Mouse (Mus musculus): Measurements from ENCODE around the gene Nr1h3. TPM values are rescaled to one million over a fixed set of nuclear protein-coding genes. Genes with fewer than 3 reads are reported as not detected.

The Nr1h3 gene
- polyA plus RNA-seq, 1 experiment from 2014 or later: 1.1 TPM

GRCm38 (mm10) chr2:91152885-91153377 is 49.7 kb downstream of the Nr1h3 start:
- Histone ChIP-seq H3K27me3 (replicated peaks; ENCODE audit: low read depth, poor library complexity, severe bottlenecking) (no peaks in the 10 kb centered on the region), H3K27ac (replicated peaks) (no peak overlapping the region), H3K36me3 (replicated peaks) (peaks cover 53% of the 10 kb centered on the region), H3K4me1 (no peaks in the 10 kb centered on the region), H3K4me3 (no peak overlapping the region), H3K9me3 (no peaks in the 10 kb centered on the region)
- DNase-seq (ENCODE audit: low spot score): no peak
- 90% methylated on average over 3 of the region's 3 CpGs for WGBS

GRCm38 (mm10) chr2:91151331-91151730 is 51.3 kb downstream of the Nr1h3 start:
- H3K36me3 ChIP-seq (replicated peaks): peaks cover 43% of the 10 kb centered on the region
- H3K9me3 ChIP-seq: no peaks in the 10 kb centered on the region
- DNase-seq (ENCODE audit: low spot score): no peak
- no peaks in the 10 kb centered on the region for H3K4me1 ChIP-seq
- 70% methylated on average over 1 of the region's 1 CpGs for WGBS
- H3K27me3 ChIP-seq (replicated peaks; ENCODE audit: low read depth, poor library complexity, severe bottlenecking): no peaks in the 10 kb centered on the region
- H3K4me3 ChIP-seq: no peak overlapping the region
- H3K27ac ChIP-seq (replicated peaks): no peak overlapping the region

- Histone ChIP-seq H3K4me1 (no peaks in the 10 kb centered on the region), H3K4me3 (no peak overlapping the region), H3K9me3 (no peaks in the 10 kb centered on the region), H3K27ac (replicated peaks) (no peak overlapping the region), H3K27me3 (replicated peaks; ENCODE audit: low read depth, poor library complexity, severe bottlenecking) (no peaks in the 10 kb centered on the region), H3K36me3 (replicated peaks) (peaks cover 38% of the 10 kb centered on the region)
- no peak for DNase-seq (ENCODE audit: low spot score)
Measured at GRCm38 (mm10) chr2:91148101-91148500, 54.5 kb downstream of the Nr1h3 start.

GRCm38 (mm10) chr2:91143401-91143800 is 59.2 kb downstream of the Nr1h3 start:
- Histone ChIP-seq H3K4me3 (no peak overlapping the region), H3K27ac (replicated peaks) (no peak overlapping the region), H3K27me3 (replicated peaks; ENCODE audit: low read depth, poor library complexity, severe bottlenecking) (no peaks in the 10 kb centered on the region), H3K9me3 (no peaks in the 10 kb centered on the region), H3K36me3 (replicated peaks) (peaks cover 53% of the 10 kb centered on the region), H3K4me1 (0 out of 2 replicates have a peak, but pooled peaks cover 3% of the 10 kb centered on the region)
- DNase-seq (ENCODE audit: low spot score): no peak
- WGBS: 95% methylated on average over 11 of the region's 11 CpGs

GRCm38 (mm10) chr2:91142920-91143319 is 59.7 kb downstream of the Nr1h3 start:
- WGBS: 90% methylated on average over 6 of the region's 6 CpGs
- H3K36me3 ChIP-seq (replicated peaks): peaks cover 58% of the 10 kb centered on the region
- H3K27me3 ChIP-seq (replicated peaks; ENCODE audit: low read depth, poor library complexity, severe bottlenecking): no peaks in the 10 kb centered on the region
- H3K4me1 ChIP-seq: 0 out of 2 replicates have a peak, but pooled peaks cover 3% of the 10 kb centered on the region
- H3K4me3 ChIP-seq: no peak overlapping the region
- DNase-seq (ENCODE audit: low spot score): no peak
- H3K27ac ChIP-seq (replicated peaks): no peak overlapping the region
- no peaks in the 10 kb centered on the region for H3K9me3 ChIP-seq

GRCm38 (mm10) chr2:91139764-91140163 is 62.9 kb downstream of the Nr1h3 start:
- Histone ChIP-seq H3K27me3 (replicated peaks; ENCODE audit: low read depth, poor library complexity, severe bottlenecking) (no peaks in the 10 kb centered on the region), H3K9me3 (no peaks in the 10 kb centered on the region), H3K4me1 (0 out of 2 replicates have a peak, but pooled peaks cover 3% of the 10 kb centered on the region), H3K4me3 (no peak overlapping the region), H3K27ac (replicated peaks) (0 out of 2 replicates have a peak overlapping the region, but pooled peaks have one; percentile 6), H3K36me3 (replicated peaks) (peaks cover 58% of the 10 kb centered on the region)
- DNase-seq (ENCODE audit: low spot score): no peak
- 61% methylated on average over 8 of the region's 8 CpGs for WGBS

GRCm38 (mm10) chr2:91139311-91139710 is 63.3 kb downstream of the Nr1h3 start:
- H3K4me1 ChIP-seq: 0 out of 2 replicates have a peak, but pooled peaks cover 3% of the 10 kb centered on the region
- H3K9me3 ChIP-seq: no peaks in the 10 kb centered on the region
- H3K27me3 ChIP-seq (replicated peaks; ENCODE audit: low read depth, poor library complexity, severe bottlenecking): no peaks in the 10 kb centered on the region
- no peak for DNase-seq (ENCODE audit: low spot score)
- H3K36me3 ChIP-seq (replicated peaks): peaks cover 55% of the 10 kb centered on the region
- no peak overlapping the region for H3K4me3 ChIP-seq
- 74% methylated on average over 5 of the region's 5 CpGs for WGBS
- 0 out of 2 replicates have a peak overlapping the region, but pooled peaks have one; percentile 6 for H3K27ac ChIP-seq (replicated peaks)

GRCm38 (mm10) chr2:91137481-91137880 is 65.2 kb downstream of the Nr1h3 start:
- DNase-seq (ENCODE audit: low spot score): no peak
- 0 out of 2 replicates have a peak, but pooled peaks cover 3% of the 10 kb centered on the region for H3K4me1 ChIP-seq
- H3K27me3 ChIP-seq (replicated peaks; ENCODE audit: low read depth, poor library complexity, severe bottlenecking): no peaks in the 10 kb centered on the region
- 84% methylated on average over 6 of the region's 6 CpGs for WGBS
- no peak overlapping the region for H3K27ac ChIP-seq (replicated peaks)
- H3K36me3 ChIP-seq (replicated peaks): peaks cover 42% of the 10 kb centered on the region
- H3K4me3 ChIP-seq: no peak overlapping the region
- H3K9me3 ChIP-seq: no peaks in the 10 kb centered on the region

- WGBS: 87% methylated on average over 11 of the region's 11 CpGs
- Histone ChIP-seq H3K4me1 (0 out of 2 replicates have a peak, but pooled peaks cover 3% of the 10 kb centered on the region), H3K27me3 (replicated peaks; ENCODE audit: low read depth, poor library complexity, severe bottlenecking) (no peaks in the 10 kb centered on the region), H3K9me3 (no peaks in the 10 kb centered on the region), H3K27ac (replicated peaks) (no peak overlapping the region), H3K4me3 (no peak overlapping the region), H3K36me3 (replicated peaks) (peaks cover 36% of the 10 kb centered on the region)
- no peak for DNase-seq (ENCODE audit: low spot score)
Measured at GRCm38 (mm10) chr2:91136513-91137412, 65.9 kb downstream of the Nr1h3 start.

Other genes starting within 250 kb of the Nr1h3 start
- gene Rapsn, start 167.2 kb downstream of the Nr1h3 start, polyA plus RNA-seq (2016; fragmentation: Nextera tagmentation; extraction: Ambion mirVana): 1.2 and 1.9 TPM in 2 replicates
- 371 and 378 TPM in 2 replicates for gene Psmc3, start 148.8 kb downstream of the Nr1h3 start, polyA plus RNA-seq (2016; fragmentation: Nextera tagmentation; extraction: Ambion mirVana)
- gene Slc39a13, start 132.4 kb downstream of the Nr1h3 start, polyA plus RNA-seq (2016; fragmentation: Nextera tagmentation; extraction: Ambion mirVana): 20.3 and 24.2 TPM in 2 replicates
- gene Spi1, start 120.4 kb downstream of the Nr1h3 start, polyA plus RNA-seq (2016; fragmentation: Nextera tagmentation; extraction: Ambion mirVana): 2.3 and 2.8 TPM in 2 replicates
- gene Mybpc3, start 84.7 kb downstream of the Nr1h3 start, polyA plus RNA-seq (2016; fragmentation: Nextera tagmentation; extraction: Ambion mirVana): 0.07 and 0.82 TPM in 2 replicates
- gene Madd, start 19.0 kb downstream of the Nr1h3 start, polyA plus RNA-seq (2016; fragmentation: Nextera tagmentation; extraction: Ambion mirVana): 12.1 and 13.4 TPM in 2 replicates
- gene Acp2, start 51 bp upstream of the Nr1h3 start, polyA plus RNA-seq (2016; fragmentation: Nextera tagmentation; extraction: Ambion mirVana): 26.0 and 29.0 TPM in 2 replicates
- gene Ddb2, start 34.1 kb upstream of the Nr1h3 start, polyA plus RNA-seq (2016; fragmentation: Nextera tagmentation; extraction: Ambion mirVana): 9.3 and 9.9 TPM in 2 replicates
- gene Pacsin3, start 53.1 kb upstream of the Nr1h3 start, polyA plus RNA-seq (2016; fragmentation: Nextera tagmentation; extraction: Ambion mirVana): 33.4 and 33.6 TPM in 2 replicates
- 101 and 102 TPM in 2 replicates for gene Arfgap2, start 62.1 kb upstream of the Nr1h3 start, polyA plus RNA-seq (2016; fragmentation: Nextera tagmentation; extraction: Ambion mirVana)
- gene 1110051M20Rik, start 241.9 kb upstream of the Nr1h3 start, polyA plus RNA-seq (2016; fragmentation: Nextera tagmentation; extraction: Ambion mirVana): 75.3 and 76.9 TPM in 2 replicates

All from embryonic facial prominence, embryonic 10.5 days (tissue).